Mouse (Mus musculus) cerebellum, adult 9-11 months (tissue): Measurements from ENCODE around the gene Arhgef10l.

Source experiments
- DNase-seq: peaks from one replicate; pipeline ENCODE4 v3.0.0; 2022

Arhgef10l gene

DNA sequence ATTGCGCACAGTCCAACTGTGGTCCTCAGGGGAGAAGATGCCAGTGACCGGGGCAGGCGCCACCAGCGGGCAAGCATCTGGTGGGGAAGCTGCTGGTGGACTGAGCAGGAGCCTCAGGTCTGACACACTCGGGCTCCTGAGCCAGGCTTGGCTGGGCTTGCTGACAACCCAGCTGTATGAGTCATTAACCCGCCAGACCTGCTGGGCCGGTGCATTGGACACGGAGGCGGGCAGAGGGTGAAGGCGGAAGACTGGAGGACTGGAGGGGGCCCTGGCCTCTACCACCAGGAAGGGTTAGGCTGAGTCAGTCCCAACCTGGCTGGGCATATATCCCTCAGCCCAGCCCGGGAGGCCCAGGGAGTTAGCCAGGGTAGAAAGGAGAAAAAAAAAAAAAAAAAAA, at the start of gene Arhgef10l:
Gene Arhgef10l, minus strand, starts transcription at position 253 of the 400 bp plus-strand sequence.
- peak; percentile 50 for DNase-seq

DNA sequence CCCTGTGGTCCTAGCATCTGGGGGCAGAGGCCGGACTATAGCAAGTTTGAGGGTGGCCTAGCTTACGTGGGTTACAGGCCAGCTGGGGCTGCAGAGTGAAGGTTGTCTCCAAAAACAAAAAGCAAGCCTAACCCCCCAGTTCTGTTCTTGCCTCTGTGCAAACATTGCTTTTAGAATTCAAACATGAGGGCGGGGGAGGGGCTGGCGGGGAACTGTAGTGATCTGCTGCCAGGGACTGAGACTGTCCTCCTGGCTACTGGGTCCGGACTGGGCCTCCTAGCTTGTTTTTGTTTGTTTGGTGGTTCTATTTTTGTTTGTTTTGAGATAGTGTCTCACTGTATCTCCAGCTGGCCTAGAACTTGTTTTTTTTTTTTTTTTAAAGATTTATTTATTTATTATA, 48.8 kb upstream of the Arhgef10l start:
- DNase-seq: no peak

DNA sequence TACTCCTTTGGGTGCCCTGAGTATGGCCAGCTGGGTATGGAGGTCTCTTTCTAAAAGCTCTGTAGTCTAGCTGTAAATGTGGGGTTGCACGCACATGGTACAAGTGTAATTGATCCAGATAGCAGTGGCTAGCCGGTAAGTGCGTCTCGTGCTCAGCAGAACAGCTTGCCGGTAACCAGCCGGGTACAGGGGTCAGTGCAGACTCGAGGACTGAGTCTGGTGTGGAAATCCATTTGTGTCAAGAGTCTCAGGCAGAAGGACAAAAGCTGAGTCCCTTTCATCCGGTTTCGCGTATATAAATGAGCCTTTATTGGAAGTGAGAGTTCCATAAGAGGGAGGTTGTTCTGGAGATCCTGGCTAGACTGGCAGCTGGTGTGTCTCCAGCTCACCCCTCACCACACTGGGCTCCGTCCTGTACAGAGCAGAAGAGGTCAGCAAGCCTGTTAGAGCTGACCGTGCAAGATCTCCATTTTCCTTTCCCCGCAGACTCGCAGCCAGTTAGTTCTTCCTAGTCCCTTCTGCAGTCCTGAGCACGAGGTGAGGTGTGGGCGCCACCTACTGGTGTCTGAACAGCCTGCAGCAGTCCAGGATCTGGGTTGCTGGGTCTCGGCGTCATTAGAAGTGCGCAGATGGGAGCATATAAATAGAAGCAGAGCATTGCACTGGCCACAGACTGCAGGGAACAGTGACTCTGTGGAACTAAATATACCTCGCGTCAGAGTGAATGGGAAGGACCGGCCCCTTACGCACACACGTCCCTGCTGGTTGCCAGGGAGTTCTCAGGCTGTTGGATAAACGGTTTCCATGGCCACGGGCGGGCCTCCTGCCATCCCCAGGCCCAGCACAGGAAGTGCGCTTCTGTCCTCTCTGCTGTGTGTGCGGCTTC, 47.9 kb upstream of the Arhgef10l start:
- peak; percentile 98 for DNase-seq

DNA sequence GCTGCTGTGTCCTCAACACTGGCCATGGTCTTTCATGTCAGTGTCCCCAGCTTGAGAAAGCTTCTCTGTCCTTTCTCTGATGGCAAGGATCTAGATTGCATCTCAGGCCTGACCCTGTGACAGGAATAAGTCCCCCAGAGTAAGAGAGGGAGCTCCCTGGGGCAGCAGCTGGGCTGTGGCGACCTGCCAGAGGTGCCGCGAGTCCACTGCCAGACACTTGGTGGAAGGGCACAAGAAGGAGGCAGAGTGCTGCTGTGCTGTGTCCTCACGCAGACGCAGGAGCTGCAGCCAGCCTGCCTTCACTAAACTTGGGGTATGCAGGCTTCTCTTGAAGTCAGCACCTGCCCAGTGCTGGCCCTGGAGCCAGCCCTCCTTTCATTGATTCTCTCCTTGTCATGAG, 45.5 kb upstream of the Arhgef10l start:
- no peak for DNase-seq

DNA sequence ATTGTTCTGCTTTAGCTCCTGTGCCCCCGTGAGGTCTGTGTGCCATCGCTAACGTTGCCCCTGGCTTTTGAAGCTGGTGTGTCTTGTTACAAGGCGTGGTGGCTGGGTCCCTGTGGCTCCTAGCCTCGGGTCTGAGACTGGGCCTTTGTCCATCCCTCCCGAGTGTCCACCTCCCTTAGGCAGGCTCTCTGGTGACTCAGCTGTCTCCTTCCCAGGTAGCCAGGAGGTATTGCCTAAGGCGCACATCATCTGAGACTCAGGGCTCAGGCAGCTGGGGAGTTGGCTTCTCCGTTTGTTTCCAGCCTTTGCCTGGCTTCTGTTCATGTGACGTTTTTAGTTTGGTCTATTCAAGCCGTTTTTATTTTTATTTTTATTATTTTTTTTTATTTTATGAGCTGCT, 45.0 kb upstream of the Arhgef10l start:
- no peak for DNase-seq

DNA sequence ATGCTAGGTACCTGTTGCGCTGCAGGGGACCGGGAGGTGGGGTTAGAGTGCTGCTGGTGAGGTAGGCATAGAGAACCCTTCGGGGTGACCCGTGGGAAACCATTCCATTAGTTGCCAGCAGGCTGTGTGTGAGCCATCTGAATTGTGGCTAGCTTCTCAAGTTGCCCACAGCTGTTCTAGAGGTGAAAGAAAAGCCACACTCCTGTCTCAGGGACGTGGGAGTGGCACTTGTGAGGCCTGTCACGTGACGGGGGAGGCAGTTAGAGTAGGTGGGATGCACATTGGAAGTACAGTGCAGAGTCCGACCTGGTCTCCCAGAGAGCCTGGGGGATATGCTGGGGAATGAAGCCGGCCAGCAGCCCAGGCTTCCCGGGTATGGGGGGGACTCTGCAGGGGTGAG, 43.8 kb upstream of the Arhgef10l start:
- DNase-seq: no peak

DNA sequence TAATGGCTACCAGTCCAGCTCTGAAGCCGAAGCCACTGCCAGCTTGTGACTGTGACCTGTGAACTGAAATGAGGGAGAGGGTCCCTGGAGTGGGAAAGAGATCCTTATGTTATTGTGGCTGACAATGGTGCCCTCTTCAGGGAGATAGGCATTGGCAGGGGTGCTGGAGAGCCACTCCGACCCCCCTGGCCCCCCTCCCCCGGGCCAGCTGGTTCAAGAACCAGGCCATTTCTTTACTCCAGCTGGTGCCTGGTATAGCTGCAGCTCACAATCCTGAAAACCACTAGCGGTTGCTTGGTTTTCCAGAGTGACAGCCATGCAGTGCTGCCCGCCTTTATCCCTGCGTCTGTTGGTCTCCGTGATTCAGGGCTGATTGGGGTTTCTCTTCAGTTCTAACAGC, 43.3 kb upstream of the Arhgef10l start:
- DNase-seq: no peak

DNA sequence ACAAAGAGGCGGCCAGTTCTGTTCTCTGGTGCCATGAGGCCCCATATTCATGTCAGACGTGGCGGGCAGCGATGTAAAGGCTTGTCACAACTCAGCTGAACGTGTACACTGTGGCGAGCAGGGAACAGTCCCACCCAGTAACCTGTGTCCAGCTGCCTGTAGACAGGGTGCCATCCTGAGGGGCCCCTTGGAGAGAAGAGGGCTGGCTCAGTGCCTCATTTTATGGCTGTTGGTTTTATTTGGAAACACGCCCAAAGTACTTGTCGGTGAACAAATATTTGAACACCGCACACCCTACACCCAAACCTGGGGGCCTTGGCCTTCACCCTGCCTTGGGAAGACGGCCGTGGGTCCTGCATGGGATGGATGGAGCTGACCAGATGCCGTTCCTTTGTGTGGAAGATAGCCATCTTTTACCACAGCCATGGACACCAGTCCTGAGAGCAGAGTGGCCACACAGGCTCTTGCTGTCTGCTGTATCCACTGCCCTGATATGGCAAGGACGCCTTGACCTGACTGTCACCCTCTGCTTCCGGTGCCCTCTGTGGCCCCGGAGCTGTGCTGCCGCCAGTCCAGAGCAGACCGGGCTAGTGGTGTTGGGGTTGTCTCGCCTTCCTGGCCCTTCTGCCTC, 42.6 kb upstream of the Arhgef10l start:
- no peak for DNase-seq

DNA sequence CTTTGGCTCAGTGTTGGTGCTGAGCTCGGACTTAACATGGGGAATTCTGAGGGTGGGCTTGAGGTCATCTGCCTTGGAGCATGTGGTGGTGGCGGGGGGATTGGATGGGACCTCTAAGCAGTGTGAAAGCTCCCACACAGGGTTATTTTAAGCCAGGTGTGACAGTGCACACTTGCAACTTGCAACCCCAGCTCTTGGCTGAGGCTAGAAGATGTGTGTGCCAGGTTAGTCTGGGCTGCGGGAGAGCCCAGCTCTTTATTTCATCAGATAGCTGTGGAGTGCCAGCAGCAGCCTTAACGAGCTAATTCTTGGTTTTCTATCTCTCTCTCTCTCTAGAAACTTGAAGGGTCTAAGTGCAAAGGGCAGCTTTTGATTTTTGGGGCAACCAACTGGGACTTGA, 41.8 kb upstream of the Arhgef10l start:
- no peak for DNase-seq

DNA sequence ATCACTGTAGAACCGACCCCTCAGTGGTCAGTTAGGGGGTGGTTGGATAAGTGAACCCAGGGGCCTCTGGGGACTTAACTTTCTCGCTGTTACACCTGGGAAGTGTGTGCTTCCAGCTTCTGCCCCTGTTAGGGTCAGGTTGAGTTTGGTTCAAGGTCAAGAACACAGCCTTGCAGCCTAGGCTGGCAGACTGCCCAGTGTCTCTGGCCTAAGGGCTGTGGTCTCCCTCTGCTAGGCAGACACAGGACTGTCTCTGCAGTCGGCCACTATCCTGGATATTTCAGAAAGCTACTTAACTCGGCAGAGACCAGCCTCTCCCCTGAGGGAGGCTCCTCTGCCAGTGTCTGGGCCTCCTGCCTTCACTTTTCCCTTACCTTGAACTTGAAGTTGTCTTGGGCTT, 38.4 kb upstream of the Arhgef10l start:
- peak; percentile 48 for DNase-seq

DNA sequence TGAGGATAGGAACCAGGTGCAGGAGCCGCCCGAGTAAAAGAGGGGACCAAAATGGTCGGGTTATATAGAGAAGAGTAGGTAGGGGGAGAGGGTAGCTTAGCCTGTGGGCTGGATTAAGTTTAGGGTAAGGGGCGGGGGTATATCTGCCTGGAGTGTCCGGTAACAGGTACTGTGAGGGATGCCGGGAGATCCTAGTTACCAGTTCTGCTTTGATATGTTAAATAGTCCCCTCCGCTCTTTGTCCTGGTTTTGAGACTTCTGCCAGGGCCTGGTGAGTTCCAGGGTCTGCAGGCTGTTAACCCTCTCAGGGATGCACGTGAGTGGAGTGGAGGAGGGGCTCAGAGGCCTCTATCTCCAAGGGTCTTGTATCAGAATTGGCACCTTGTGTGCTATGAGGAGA, 37.8 kb upstream of the Arhgef10l start:
- peak; percentile 48 for DNase-seq

DNA sequence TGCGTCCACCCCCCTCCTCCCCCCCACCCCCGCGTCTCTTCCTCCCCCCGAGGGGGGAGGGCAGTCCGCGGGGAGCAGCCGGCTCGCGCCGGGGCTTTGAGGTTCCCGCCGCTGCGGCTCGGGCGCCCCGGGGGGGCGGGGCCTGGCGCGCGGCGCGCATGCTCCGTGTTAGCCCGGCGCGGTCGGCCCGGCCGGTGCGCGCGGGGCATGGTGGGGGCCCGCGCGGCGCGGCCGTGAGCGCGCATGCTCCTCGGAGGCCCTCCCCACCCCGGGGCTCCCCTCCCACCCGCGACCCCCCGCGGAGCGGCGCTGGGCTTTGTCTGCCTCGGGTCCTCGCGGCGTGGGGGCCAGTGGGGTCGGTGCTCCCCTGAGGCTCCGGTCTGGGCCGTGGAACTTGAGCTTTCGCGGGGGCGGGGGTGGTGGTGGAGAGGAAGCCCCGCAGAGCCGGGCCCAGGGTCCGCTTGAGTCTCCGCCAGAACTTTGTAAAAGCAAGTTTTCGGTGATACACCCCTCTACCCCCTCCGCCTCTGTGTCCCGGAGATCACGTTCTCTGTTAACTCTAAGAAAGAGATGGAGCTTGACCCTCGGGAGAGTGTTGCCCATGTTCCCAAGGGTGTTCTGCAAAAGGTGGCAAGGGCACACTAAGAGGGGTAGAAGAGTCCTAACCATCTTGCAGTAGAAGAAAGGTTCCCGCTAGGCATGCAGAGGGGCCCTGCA, 37.0 kb upstream of the Arhgef10l start:
- peak; percentile 83 for DNase-seq

DNA sequence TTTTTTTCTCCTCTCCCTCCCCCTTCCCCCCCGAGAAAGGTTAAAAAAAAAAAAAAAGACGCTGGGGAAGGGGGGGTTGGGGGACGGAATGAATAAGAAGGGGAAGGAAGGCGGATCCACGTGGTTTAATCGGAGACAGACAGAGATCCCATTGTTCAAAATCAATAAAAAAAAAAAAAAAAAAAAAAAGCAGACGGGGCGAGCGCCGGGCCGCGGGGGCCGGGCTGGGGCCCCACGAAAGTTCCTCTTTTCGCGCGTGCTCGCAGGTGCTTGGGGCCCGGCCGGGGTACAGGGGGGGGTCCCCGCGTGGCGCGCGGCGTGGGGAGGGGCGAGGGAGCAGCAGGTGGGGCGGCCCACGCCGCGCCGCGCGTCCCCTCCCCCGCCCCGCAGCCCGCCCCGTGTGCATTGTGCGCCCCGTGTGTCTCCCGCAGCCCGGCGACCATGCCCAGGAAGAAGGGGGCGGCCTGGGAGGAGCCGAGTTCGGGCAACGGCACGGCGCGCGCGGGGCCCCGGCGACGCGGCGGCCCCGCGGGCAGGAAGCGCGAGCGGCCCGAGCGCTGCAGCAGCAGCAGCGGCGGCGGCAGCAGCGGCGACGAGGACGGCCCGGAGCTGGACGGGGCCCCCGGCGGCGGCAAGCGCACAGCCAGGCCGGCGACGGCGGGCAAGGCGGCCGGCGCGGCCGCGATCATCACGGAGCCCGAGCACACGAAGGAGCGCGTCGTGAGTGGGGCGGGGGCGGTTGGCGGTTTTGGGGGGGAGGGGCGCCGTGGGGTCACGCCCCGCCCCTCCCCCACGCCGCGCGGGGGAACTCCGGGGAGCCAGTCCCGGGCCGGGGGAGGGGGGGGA, 36.1 kb upstream of the Arhgef10l start:
- DNase-seq: no peak

DNA sequence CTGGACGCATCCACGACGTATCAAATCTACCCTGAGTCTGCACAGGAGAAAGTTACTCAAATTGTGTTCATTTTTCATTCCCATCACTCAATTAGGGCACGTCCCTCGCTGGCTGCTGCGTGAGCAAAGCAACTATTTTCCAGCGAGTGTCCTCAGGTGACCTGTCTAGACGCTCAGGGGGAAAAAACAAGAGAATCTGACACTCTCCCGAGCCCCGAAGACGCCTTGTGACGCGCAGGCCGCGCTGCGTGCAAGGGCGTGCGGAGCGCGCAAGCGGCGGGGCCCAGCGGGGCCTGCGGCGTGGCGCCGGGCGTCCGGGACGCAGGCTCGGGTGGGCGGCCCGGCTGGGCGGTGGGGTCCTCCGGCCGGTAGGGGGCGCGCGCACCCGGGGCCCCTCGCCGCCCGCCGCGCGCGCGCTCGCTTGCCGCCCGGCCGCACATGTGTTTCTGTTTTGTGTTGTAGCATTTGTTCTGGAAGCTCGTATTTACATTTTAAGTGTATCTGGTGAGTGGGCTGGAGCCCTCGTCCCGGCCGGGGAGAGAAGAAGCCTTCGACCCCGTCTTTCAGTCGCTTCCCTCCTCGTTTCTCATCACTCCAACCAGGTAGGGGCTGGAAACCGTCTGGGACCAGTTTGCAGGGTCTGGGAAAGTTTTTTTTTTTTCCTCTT, 35.4 kb upstream of the Arhgef10l start:
- peak; percentile 85 for DNase-seq

DNA sequence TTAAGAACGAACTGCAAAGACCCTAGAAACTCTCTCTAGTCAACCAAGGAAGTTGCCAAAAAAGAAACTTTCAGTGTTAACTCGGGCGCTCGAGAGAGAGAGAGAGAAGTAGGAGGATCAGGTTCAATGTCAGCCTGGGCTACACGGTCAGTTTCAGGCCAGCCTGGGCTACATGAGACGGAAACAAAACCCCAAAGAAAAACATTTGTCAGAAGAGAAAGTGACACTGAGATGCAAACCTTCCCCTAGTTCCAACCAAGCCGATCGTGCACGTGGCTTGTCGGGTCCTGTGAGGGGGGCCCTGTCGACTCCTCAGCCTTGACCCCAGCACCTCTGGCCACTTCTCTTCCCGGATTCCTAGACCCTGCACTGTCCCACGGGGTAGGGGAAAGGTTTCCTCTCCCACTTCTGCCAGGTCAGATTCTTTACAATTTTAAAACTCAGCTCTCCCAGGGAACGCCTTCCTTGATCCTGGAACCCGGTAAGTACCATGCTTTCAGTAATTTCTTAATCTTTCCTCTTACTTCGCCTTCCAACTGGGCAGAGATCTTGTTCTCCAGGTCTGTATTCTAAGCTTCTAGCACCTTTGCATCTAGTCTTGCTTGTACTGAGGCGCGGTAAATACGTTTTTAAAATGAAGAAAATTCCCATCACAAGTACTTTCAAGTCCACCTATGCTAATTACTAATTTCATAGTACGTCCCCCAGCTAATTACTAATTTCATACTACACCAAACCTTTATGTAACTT, 34.6 kb upstream of the Arhgef10l start, which contains the start of gene Rcc2:
Gene Rcc2, plus strand, starts transcription at position 273 of the 750 bp plus-strand sequence.
- no peak for DNase-seq

DNA sequence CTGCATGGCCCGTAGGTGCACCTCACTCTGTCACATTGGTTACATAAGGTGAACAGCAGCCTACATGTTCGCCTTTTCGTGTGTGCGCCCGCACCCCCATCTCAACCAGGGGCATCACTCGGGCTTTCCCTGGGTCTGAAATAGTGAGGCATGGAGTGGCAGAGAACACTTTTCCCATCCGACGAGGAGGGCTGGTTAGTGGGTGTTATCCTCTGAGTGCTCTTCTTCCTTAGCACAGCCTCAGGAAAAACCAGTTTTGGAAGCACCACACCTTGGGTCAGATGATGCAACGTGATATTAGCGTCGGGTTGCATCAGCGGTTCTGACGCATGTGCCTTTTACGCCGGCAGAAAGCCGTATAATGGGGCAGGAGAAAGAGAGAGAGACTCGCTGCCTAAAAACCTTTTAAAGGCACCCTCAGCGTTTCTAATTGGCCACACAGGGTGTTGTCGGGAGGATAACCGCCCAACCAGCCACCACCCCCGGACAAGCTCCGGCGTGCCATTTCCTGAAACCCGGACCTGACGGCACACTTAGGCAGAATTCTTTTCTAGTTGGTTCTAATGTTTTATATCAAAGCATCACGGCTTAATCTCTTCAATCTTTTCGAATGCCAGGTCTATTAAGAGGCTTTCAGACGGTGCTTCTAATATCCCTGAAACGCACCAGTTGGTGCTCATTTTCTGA, 33.8 kb upstream of the Arhgef10l start:
- peak; percentile 80 for DNase-seq

DNA sequence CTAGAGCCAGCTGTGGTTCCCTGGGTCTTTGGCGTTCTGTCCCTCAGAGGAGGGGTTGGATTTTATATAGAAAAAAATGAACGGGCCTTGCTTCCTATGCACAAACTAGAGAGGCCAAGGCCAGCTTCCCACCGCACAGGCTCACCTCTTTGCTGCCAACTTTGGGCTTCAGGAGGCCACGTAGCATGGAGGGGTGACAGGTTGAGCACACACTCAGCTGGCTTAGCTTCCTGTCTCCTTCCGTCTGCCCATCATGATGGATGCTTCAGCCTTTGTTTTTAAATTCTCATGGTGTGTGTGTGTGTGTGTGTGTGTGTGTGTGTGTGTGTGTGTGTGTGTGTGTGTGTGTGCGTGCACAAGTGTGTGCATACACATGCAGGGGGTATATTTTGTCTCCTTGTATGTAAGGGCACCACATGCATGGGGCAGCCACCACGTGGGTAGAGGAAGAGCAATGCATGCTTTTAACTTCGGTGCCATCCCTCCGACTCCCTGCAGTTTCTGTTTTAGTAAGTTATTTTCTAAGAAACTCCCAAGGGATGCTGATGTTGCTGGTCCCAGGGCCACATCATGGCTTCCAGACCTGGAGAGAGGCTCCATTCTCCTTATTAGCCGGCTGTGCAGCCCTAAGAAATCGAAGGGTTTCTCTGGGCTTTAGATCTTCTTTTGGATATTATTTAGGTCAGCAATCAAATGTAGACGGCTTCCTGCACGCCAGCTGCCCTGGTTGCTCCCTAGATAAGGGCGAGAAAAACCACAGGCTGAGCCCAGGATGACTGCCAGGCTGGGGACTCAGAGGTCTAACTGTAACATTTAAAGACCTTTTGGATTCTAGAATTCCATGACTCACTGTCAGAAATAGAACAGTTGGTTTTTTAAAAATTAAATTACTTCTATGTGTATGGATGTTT, 30.1 kb upstream of the Arhgef10l start:
- DNase-seq: no peak

DNA sequence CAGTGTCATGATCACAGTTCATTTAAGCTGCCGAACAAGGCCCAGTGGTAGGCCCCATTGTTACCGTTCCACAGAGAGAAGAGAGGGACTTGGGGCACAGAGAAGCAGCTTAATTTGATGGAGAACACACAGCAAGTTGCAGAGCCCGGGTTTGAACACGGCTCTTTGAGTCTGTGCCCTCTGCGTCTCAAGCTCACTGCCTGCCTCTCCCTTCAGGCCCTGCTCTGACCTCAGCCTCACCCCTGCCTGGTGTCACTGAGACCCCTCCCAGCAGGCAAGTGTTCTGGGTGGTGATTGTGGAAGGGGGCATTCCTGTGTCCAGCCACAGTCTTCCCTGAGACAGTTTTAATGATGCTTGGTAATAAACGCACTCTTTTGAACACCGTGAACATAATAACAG, 29.3 kb upstream of the Arhgef10l start:
- DNase-seq: no peak

DNA sequence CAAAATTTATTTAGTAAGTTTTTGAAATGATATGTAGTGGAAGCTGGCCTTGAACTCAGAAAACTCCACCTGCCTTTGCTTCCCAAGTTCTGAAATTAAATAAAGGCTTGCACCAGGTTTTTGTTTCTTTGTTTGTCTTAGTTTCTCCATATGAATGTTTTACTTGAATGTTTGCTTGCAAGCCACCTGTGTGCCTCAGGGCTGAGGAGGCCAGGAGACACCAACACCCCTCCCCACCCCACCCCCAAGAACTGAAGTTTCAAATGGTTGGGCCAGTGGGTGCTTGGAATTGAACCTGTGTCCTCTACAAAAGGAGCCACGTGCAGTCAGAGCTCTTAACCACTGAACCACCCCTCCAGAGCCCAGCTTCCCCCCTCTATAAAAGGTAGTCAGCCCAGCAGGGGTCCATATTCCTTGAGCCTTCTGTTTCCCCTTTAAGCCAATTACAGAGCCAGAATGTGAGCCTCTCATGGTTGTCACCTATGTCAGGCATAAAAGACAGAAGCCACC, 28.8 kb upstream of the Arhgef10l start:
- DNase-seq: no peak
